In the genomic region with DNA sequence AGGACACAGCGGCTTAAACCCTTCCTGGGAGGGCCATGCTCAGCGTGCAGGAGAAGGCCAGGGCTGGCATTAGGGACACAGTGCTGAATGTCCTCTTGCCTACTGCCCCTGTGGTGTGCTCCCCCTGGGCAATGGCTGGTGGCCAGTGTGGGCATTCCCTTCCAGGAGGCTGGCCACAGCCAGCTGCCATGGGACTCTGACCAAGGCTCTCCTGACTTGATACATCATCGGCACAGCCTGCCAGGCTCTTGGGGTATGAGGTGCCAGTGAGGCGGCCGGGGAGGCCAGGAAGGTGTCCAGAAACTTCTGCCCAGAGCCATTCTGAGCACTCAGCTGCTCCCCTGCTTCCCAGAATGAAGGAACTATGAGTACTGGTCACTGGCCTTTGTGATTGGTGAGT, we compare ENCODE assay signal across 8 mouse cellular contexts.
A peak's percentile ranks its signal among the peaks of the same experiment; 100 is the strongest.
DNase-seq lines count a peak whose midpoint lies in the region.

No protein-coding gene starts in this region.

- intact Hi-C loops in left cerebral cortex, postnatal 10 days (cut with DNase I): no loop called here

- DNase-seq in adrenal gland, postnatal 10 days: peak; percentile 75
- DNase-seq in adrenal gland, adult 18-20 months (ENCODE audit: low spot score in 2 of 2): no peak
- DNase-seq in left cerebral cortex, adult 9 months (ENCODE audit: low spot score in 2 of 2): peak; percentile 20 to 47
- no peak for DNase-seq in left cerebral cortex, adult 11 months (ENCODE audit: low spot score)
- peak; percentile 80 to 81 for DNase-seq in heart, adult 9 months (ENCODE audit: low spot score in 2 of 2)
- DNase-seq in left cerebral cortex, postnatal 10 days (ENCODE audit: extremely low spot score in 1 of 2, low spot score in 2 of 2): peak; percentile 52 to 56
- no peak for DNase-seq in MN1 (ENCODE audit: low spot score)
- no peak for DNase-seq in thymus, postnatal 25 days

Comparison
In these comparisons a context has a peak if more than half of its experiments do, and no peak if none do; other contexts are left out.
1. DNase-seq: peak in adrenal gland, postnatal 10 days (single experiment), left cerebral cortex, adult 9 months (2 of 2), heart, adult 9 months (2 of 2) and left cerebral cortex, postnatal 10 days (2 of 2); none in adrenal gland, adult 18-20 months (0 of 2), left cerebral cortex, adult 11 months (single experiment), MN1 (single experiment) and thymus, postnatal 25 days (single experiment).